Mouse (Mus musculus) frontal cortex, postnatal 10 days (tissue): ENCODE measurements at regions not wholly inside any gene's neighbourhood (a gene's known extent, or its start where the extent isn't known, plus 50 kb on each side); places are given as distances from the start of the nearest gene placed in this dataset.

Source experiments
- DNase-seq, 2 experiments: peaks; one replicate each; pipeline ENCODE4 v3.0.0; 2022; ENCODE audit warnings: low spot score in 2 of 2, mixed read lengths in 1 of 2

DNA sequence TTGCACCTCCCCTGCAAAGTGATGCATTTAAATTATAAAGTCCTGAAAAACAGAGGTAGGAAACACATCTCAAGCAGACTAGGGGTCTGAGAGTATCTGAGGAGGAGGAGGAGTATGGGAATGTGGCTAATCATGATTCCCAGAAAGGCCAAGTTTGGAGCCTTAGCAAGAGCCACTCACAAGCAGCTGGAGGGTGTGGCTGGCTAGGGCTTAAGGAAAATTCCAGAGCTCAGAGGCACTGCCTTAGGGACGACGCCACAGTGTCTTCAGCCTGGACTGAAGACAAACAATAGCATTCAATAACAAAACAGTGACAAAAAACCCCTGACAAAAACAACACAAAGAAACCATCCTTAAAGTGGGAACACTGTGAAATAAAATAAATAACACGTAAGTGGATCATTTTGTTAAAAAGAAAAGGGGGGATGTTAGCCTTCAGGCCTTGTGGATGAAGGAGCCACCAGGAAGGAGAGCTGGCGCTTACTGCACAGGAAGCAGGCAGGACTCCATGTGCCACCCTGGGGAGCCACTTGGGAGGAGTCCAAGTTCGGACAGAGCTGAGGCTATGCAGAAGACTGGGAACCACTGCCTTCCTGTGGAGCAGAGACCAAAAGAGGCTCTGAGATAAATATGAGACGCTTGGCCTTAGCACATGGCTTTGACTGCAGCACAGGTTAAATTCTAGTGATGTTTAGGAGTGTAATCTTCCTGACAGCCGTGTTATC is 56.6 kb upstream of the Serpine2 start:
- no peak for DNase-seq
